Mouse (Mus musculus) heart, adult 2 months (tissue): Measurements from ENCODE around the gene Hdac1.

Source experiments
- CTCF ChIP-seq: fragments of 200-600 bp; IDR thresholded peaks from 2 replicates; pipeline ENCODE4 v1.8.1; 2022; ENCODE audit warnings: antibody characterized with exemption, mild to moderate bottlenecking, moderate library complexity
- EP300 ChIP-seq: fragments of 200-500 bp; IDR thresholded peaks from 2 replicates; pipeline ENCODE4 v1.6.1; 2011; ENCODE audit warnings: low read depth, low read length, control low read depth; ENCODE audit not compliant: insufficient read depth
- POLR2A ChIP-seq: fragments of 200-500 bp; IDR thresholded peaks from 2 replicates; pipeline ENCODE4 v1.6.1; 2011; ENCODE audit warnings: mild to moderate bottlenecking, low read depth, low read length, control low read depth; ENCODE audit not compliant: insufficient read depth

DNA sequence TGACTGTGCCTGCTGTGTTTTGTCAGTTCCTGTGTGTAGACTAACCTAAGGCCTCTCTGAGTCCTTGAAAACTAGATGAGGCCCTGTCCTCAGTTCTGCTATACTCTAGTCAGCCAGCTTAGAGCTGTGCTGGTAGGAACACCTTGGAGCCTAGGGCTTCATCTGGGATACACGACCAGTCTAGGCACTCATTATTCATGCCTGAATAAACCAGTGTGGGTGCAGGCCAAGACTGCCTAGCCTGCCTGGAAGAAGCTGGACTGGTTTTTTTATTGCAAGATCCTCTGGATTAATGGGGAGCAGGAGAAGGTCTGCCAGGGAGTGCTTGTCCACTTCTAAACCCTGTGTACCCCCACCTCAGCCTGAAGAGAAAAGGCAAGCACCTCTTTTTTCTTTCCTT lies 44.4 kb upstream of the Hdac1 start:
- no peak for TF ChIP-seq CTCF
- no peak for TF ChIP-seq POLR2A
- no peak for TF ChIP-seq EP300
